In genomic region chr10:45236304-45236703, GRCm38 (mm10) we compare ENCODE assay signal across 26 mouse cellular contexts. TPM values are rescaled to one million over a fixed set of nuclear protein-coding genes. Genes with fewer than 3 reads are reported as not detected.
DNase-seq lines count a peak whose midpoint lies in the region; ATAC-seq and TF ChIP-seq lines count a peak whose summit lies in the region.
"Had no signal": no experiment of that assay in that cellular context is flagged by ENCODE, and none has a peak within 500 bp of the region (broad histone marks: within the 10 kb centered on the region; RNA-seq: fewer than 3 reads in every experiment).

No protein-coding gene starts in this region.

- H3K27me3 ChIP-seq in heart, embryonic 10.5 days (ENCODE audit: insufficient read depth, poor library complexity, severe bottlenecking), result no peaks in the 10 kb centered on the region
- no peaks in the 10 kb centered on the region; the same call in 1 of the 2 replicates for H3K27me3 ChIP-seq in kidney, adult 2 months (replicated peaks; ENCODE audit: control insufficient read depth, insufficient read depth, low read length)
- H3K27me3 ChIP-seq: embryonic facial prominence, embryonic 13.5 days; embryonic facial prominence, embryonic 15.5 days; forebrain, embryonic 12.5 days had no signal

- H3K4me3 ChIP-seq in heart, embryonic 10.5 days, result no peak overlapping the region
- H3K4me3 ChIP-seq in kidney, adult 2 months (ENCODE audit: insufficient read depth, low read depth, low read length), result no peak overlapping the region
- H3K4me3 ChIP-seq: embryonic facial prominence, embryonic 13.5 days; embryonic facial prominence, embryonic 15.5 days; erythroblast, embryonic 14.5 days; forebrain, embryonic 10.5 days; forebrain, embryonic 12.5 days had no signal

- H3K9me3 ChIP-seq in heart, embryonic 10.5 days, result no peaks in the 10 kb centered on the region
- H3K9me3 ChIP-seq: embryonic facial prominence, embryonic 13.5 days; embryonic facial prominence, embryonic 15.5 days; forebrain, embryonic 10.5 days; forebrain, embryonic 12.5 days had no signal

- ATAC-seq in cerebellum, adult (ENCODE audit: insufficient number of reproducible peaks, low FRiP score, low TSS enrichment), result no peak
- ATAC-seq: activated CD4-positive, CD25-positive, alpha-beta regulatory T cell, adult 4 months; forebrain, embryonic 14.5 days; forebrain, embryonic 16.5 days had no signal

- 0 out of 2 replicates have a peak overlapping the region, but pooled peaks have one; percentile 13 for H3K27ac ChIP-seq in heart, embryonic 10.5 days
- no peak overlapping the region for H3K27ac ChIP-seq in kidney, adult 2 months (ENCODE audit: insufficient read depth, low read depth, low read length)
- H3K27ac ChIP-seq: embryonic facial prominence, embryonic 13.5 days; embryonic facial prominence, embryonic 15.5 days; forebrain, embryonic 10.5 days; forebrain, embryonic 12.5 days had no signal

- TF ChIP-seq CTCF in brain, embryonic 14.5 days (IDR thresholded peaks at IDR 0.05; ENCODE audit: borderline replicate concordance, extremely low read depth, insufficient read depth, insufficient read length), result no peak
- TF ChIP-seq CTCF in kidney, adult 2 months (conservative IDR thresholded peaks at IDR 0.05; ENCODE audit: insufficient read depth, insufficient read length, low read depth, low read length), result no peak

- intact Hi-C loops in heart, postnatal 10 days (cut with DNase I), result no loop called here

- TF ChIP-seq POLR2A in brain, embryonic 14.5 days (IDR thresholded peaks at IDR 0.05; ENCODE audit: borderline replicate concordance, extremely low read depth, insufficient read depth, insufficient read length, poor library complexity, severe bottlenecking), result no peak
- TF ChIP-seq POLR2A in kidney, adult 2 months (IDR thresholded peaks at IDR 0.05; ENCODE audit: low read depth, low read length), result no peak

- H3K4me1 ChIP-seq in heart, embryonic 10.5 days, result peaks cover 13% of the 10 kb centered on the region
- no peaks in the 10 kb centered on the region for H3K4me1 ChIP-seq in kidney, adult 2 months (ENCODE audit: control insufficient read depth, insufficient read depth, low read length)
- H3K4me1 ChIP-seq: embryonic facial prominence, embryonic 13.5 days; embryonic facial prominence, embryonic 15.5 days; forebrain, embryonic 12.5 days had no signal

- peak; percentile 10 to 14 for DNase-seq in cerebellum, postnatal 10 days
- no peak for DNase-seq in heart, embryonic 10.5 days (ENCODE audit: low spot score)
- DNase-seq in heart, postnatal 10 days, result no peak
- peak; percentile 11 for DNase-seq in 416B (ENCODE audit: low read depth)
- DNase-seq in brain, embryonic 14.5 days (ENCODE audit: low read depth), result peak; percentile 22
- no peak for DNase-seq in kidney, adult 2 months
- no peak for DNase-seq in ovary, postnatal 36 days (ENCODE audit: low spot score)
- DNase-seq: adrenal gland, adult 8-10 months; adrenal gland, postnatal 14 days; adrenal gland, postnatal 36 days; cerebellum, adult 11-12 months; cerebellum, adult 2 months; cerebellum, adult 9-10 months; cerebellum, postnatal 36 days; embryo, embryonic 11 days had no signal

- no peaks in the 10 kb centered on the region for H3K36me3 ChIP-seq in heart, embryonic 10.5 days
- no peaks in the 10 kb centered on the region for H3K36me3 ChIP-seq in kidney, adult 2 months (ENCODE audit: control insufficient read depth, insufficient read depth, low read length)
- H3K36me3 ChIP-seq: embryonic facial prominence, embryonic 13.5 days; embryonic facial prominence, embryonic 15.5 days; forebrain, embryonic 10.5 days; forebrain, embryonic 12.5 days had no signal

- 37% methylated on average over 3 of the region's 3 CpGs for WGBS in heart, embryonic 10.5 days
- WGBS in kidney, adult 2 months, result 66% methylated on average over 3 of the region's 3 CpGs

RNA-seq across cellular contexts. Expression of gene Popdc3, which starts 58.4 kb away (rescaled TPM):
- polyA plus RNA-seq in heart, embryonic 10.5 days (2016; fragmentation: Nextera tagmentation; extraction: Ambion mirVana), result 11.0 and 15.9 TPM in 2 replicates
- total RNA-seq in heart, postnatal 10 days (2021), result 10 to 100 TPM; 22.1 to 22.7 TPM
- polyA plus RNA-seq in brain, embryonic 14.5 days (2012; rRNA removed), result 0.53 and 0.83 TPM in 2 replicates
- polyA plus RNA-seq in kidney, adult 2 months (2012; rRNA removed), result 0.41 TPM in 1 of 2 replicates, not detected in the other
- total RNA-seq: common myeloid progenitor, adult 5-6 weeks; MEL had no signal
- polyA plus RNA-seq: activated CD4-positive, CD25-positive, alpha-beta regulatory T cell, adult 4 months; erythroblast, embryonic 14.5 days had no signal

Comparison
In these comparisons a context has a peak if more than half of its experiments do, and no peak if none do; other contexts are left out.
1. DNase-seq: peak in cerebellum, postnatal 10 days (2 of 2), 416B (single experiment) and brain, embryonic 14.5 days (single experiment); none in heart, embryonic 10.5 days (single experiment), heart, postnatal 10 days (0 of 2), kidney, adult 2 months (single experiment) and ovary, postnatal 36 days (single experiment).